Mouse (Mus musculus): ENCODE data around the gene Mast4.

DNA sequence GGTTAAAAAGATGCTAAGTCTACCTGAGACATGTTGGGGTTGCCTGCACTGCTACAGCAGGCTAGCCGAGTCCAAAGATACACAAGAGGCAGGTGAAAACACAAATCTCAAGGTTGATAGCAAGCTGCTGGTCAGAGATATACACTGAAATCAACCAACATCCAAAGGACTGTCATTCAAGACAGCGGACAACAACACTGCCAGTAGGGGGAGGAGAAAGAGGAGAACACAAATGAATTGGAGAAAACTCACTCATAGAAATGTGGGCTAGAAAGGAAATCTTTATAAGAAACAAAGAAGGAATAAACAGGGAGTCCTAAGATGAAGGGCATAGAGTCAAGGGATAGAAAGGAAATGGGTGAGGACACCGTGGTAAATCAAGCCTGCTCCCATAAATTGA, 542.1 kb downstream of the Mast4 start:
- TF ChIP-seq CTCF (IDR thresholded peaks at IDR 0.05; ENCODE audit: low read depth), result no peak
- TF ChIP-seq EP300 (IDR thresholded peaks at IDR 0.05; ENCODE audit: low read depth), result no peak

Data from liver, embryonic 14.5 days (tissue).